Mouse (Mus musculus) small intestine, adult 2 months (tissue): ENCODE data around the gene Sox8. TPM values are rescaled to one million over a fixed set of nuclear protein-coding genes. Genes with fewer than 3 reads are reported as not detected.

Experiments used
- H3K27ac ChIP-seq: fragments of 200-500 bp; 2 replicates; pipeline ENCODE4 v1.5.1; 2012; ENCODE audit warnings: low read depth, low read length, control low read depth, inconsistent platforms; ENCODE audit not compliant: insufficient read depth
- H3K27me3 ChIP-seq: fragments of 200-500 bp; 2 replicates; pipeline ENCODE4 v1.6.1; 2012; ENCODE audit warnings: mild to moderate bottlenecking, moderate library complexity, low read length, inconsistent platforms; ENCODE audit not compliant: control insufficient read depth, insufficient read depth
- H3K36me3 ChIP-seq: fragments of 200-500 bp; 2 replicates; pipeline ENCODE4 v1.6.1; 2012; ENCODE audit warnings: mild to moderate bottlenecking, low read length, control low read depth, inconsistent platforms; ENCODE audit not compliant: control insufficient read depth, insufficient read depth
- H3K4me1 ChIP-seq: fragments of 200-500 bp; 2 replicates; pipeline ENCODE4 v1.6.1; 2012; ENCODE audit warnings: low read length, inconsistent platforms, mixed read lengths; ENCODE audit not compliant: control insufficient read depth, insufficient read depth, insufficient read length
- H3K4me3 ChIP-seq: fragments of 200-500 bp; 2 replicates; pipeline ENCODE4 v1.5.1; 2012; ENCODE audit warnings: low read depth, mild to moderate bottlenecking, control low read depth, inconsistent platforms, low read length, moderate library complexity
- CTCF ChIP-seq: fragments of 200-500 bp; IDR thresholded peaks from 2 replicates; pipeline ENCODE4 v1.5.1; 2012; ENCODE audit warnings: low read depth, mild to moderate bottlenecking, control low read depth, inconsistent platforms, low read length, moderate library complexity, mixed read lengths; ENCODE audit not compliant: insufficient replicate concordance, insufficient read length; ENCODE audit errors: extremely low read depth
- POLR2A ChIP-seq: fragments of 200-500 bp; IDR thresholded peaks from 2 replicates; pipeline ENCODE4 v1.6.1; 2012; ENCODE audit warnings: low read depth, mild to moderate bottlenecking, control low read depth, inconsistent platforms, low read length, moderate library complexity
- WGBS: fragments of 180-500 bp; shearing (Covaris S2); methylation state at CpG from one replicate; pipeline ENCODE4 v1.1.7; 2018; 5-methylcytosine and 5-hydroxymethylcytosine counted together
- polyA plus RNA-seq: library from polyadenylated mRNA; depleted of rRNA; stranded (reverse); fragments of >200 nt; gene quantifications from 2 replicates; pipeline ENCODE4 v1.2.3, GENCODE M21; 2012

Gene Sox8
- polyA plus RNA-seq, 1 experiment, result 0.67 TPM

- no peak overlapping the region for H3K27ac ChIP-seq
- H3K4me3 ChIP-seq, result no peak overlapping the region
- TF ChIP-seq CTCF (no peak), POLR2A (no peak)
- no peaks in the 10 kb centered on the region for H3K27me3 ChIP-seq
- no peaks in the 10 kb centered on the region for H3K4me1 ChIP-seq
- H3K36me3 ChIP-seq, result no peaks in the 10 kb centered on the region
- 77% methylated on average over 10 of the region's 10 CpGs for WGBS
Measured at GRCm38 (mm10) chr17:25608821-25609505, 38.5 kb upstream of the Sox8 start.

DNA sequence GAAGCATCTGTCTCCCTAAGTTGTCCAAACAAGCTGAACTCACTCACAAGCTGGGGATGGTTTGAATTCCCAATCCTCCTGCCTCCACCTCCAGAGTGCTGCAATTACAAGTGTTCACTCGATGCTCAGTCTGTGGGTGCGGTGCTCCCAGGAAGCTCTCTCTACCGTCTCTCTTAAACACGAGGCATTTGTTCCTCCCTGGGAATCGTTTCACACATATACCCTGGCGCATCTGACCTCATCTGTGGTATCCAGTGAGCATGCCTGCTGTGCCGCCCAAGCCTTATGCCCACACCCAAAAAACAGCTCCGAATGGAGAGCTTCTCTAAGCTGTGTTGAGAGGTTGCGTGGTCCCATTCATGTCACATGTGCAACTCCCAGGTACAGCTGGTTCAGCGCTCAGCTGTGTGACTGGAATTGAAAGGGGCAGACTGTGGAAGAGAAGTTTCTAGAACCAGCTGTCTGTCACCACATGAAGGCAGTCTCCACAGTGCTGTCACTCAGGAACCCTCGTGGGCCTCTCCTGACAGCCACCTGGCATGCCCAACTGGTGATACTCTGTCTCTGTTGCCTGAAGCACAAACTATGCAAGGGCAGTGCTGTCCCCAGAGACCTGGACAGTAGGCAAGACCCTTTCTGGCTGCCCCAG, 37.8 kb upstream of the Sox8 start:
- Histone ChIP-seq H3K27ac (no peak overlapping the region), H3K4me1 (no peaks in the 10 kb centered on the region), H3K4me3 (no peak overlapping the region), H3K27me3 (no peaks in the 10 kb centered on the region), H3K36me3 (no peaks in the 10 kb centered on the region)
- TF ChIP-seq POLR2A (no peak), CTCF (no peak)
- 85% methylated on average over 11 of the region's 11 CpGs for WGBS

DNA sequence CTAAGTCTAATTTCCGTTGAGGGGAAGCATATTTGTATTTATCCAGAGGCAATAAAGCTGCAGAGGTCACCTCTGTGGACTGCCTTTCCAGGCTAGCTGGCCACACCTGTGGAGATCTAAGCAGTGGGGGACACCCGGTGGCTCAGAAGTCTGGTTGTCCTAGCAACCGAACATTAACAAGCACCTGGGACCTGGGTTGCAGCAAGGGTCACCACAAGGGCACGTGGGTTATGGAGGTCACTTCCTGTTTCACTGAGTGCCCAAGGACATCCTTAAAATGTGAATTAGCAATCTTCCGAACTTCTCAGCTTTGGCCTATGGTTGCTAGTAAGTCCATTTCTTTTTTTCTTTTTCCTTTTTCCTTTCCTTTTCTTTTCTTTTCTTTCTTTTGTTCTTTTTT, 33.7 kb upstream of the Sox8 start:
- no peaks in the 10 kb centered on the region for H3K27me3 ChIP-seq
- 29% methylated on average over 5 of the region's 5 CpGs for WGBS
- no peak for TF ChIP-seq POLR2A
- TF ChIP-seq CTCF, result no peak

DNA sequence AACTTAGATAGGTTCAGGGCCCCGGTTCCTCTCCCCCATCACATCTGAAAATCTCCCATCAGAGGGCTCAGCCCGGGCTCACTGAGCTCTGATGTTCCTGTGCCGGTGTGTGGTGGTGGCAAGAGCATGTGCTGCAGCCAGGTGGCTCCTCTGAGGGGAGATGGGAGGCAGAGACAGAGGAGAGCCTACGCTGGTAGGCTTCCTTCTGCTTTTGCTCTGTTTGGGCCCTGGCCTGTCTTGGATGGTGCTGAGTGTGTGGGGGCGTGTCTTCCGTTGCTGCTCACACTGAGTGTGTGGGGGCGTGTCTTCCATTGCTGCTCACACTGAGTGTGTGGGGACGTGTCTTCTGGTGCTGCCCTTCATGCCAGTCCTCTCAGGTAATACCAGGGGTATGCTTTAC, 31.9 kb upstream of the Sox8 start:
- WGBS, result 72% methylated on average over 8 of the region's 8 CpGs
- TF ChIP-seq CTCF (no peak), POLR2A (no peak)
- no peaks in the 10 kb centered on the region for H3K4me1 ChIP-seq
- no peak overlapping the region for H3K4me3 ChIP-seq
- H3K27ac ChIP-seq, result no peak overlapping the region
- H3K36me3 ChIP-seq, result no peaks in the 10 kb centered on the region
- H3K27me3 ChIP-seq, result no peaks in the 10 kb centered on the region

More for the DNA sequence above, 33.7 kb upstream of the Sox8 start:
- no peak overlapping the region for H3K27ac ChIP-seq
- H3K4me1 ChIP-seq, result no peaks in the 10 kb centered on the region
- H3K36me3 ChIP-seq, result no peaks in the 10 kb centered on the region
- H3K4me3 ChIP-seq, result no peak overlapping the region

- no peaks in the 10 kb centered on the region for H3K27me3 ChIP-seq
- H3K27ac ChIP-seq, result no peak overlapping the region
- H3K4me3 ChIP-seq, result no peak overlapping the region
- 60% methylated on average over 3 of the region's 3 CpGs for WGBS
- no peaks in the 10 kb centered on the region for H3K36me3 ChIP-seq
- H3K4me1 ChIP-seq, result no peaks in the 10 kb centered on the region
- TF ChIP-seq CTCF (no peak), POLR2A (no peak)
Measured at GRCm38 (mm10) chr17:25597537-25597936, 27.1 kb upstream of the Sox8 start.

DNA sequence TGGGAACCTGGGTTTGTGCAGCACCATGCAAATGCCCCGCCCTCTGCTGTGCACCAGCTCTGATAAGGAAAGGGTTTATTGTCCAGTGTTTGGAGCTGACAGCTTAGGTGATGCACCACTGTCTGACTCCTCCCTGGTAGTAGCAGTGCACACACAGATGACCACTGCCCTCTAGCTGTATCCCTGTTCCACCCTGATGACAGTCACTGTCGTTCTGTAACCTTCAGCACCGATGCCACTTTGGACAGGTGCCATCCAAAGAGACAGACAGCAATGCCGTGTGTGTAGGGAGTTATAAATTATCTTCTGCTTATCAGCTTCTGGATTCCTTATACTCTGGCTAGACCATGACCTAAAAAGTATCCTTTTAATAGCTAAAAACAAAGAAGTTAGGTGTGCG, 25.0 kb upstream of the Sox8 start:
- 46% methylated on average over 5 of the region's 5 CpGs for WGBS
- Histone ChIP-seq H3K4me1 (no peaks in the 10 kb centered on the region), H3K27ac (no peak overlapping the region), H3K36me3 (no peaks in the 10 kb centered on the region), H3K4me3 (no peak overlapping the region), H3K27me3 (no peaks in the 10 kb centered on the region)
- TF ChIP-seq POLR2A (no peak), CTCF (peak; percentile 42; the same call in 1 of the 2 replicates)

- 80% methylated on average over 22 of the region's 22 CpGs for WGBS
- no peaks in the 10 kb centered on the region for H3K27me3 ChIP-seq
- H3K4me1 ChIP-seq, result no peaks in the 10 kb centered on the region
- no peak overlapping the region for H3K27ac ChIP-seq
- 0 out of 2 replicates have a peak, but pooled peaks cover under 1% of the 10 kb centered on the region for H3K36me3 ChIP-seq
- TF ChIP-seq POLR2A (no peak), CTCF (no peak)
- no peak overlapping the region for H3K4me3 ChIP-seq
Measured at GRCm38 (mm10) chr17:25593411-25594261, 23.1 kb upstream of the Sox8 start.
